Mouse (Mus musculus) frontal cortex, postnatal 10 days (tissue): Measurements from ENCODE around the gene Olfr1388.
"Not testable (repeated sequence)": the region's sequence is repeated elsewhere in the genome, so short reads cannot be mapped to it uniquely, and the experiment has no call there.

Source experiments
- DNase-seq, 2 experiments: peaks; one replicate each; pipeline ENCODE4 v3.0.0; 2022; ENCODE audit warnings: low spot score in 2 of 2, mixed read lengths in 1 of 2

Gene Olfr1388

GRCm38 (mm10) chr11:49436411-49436810, at the start of gene Olfr1388:
TSS of gene Olfr1388 (plus strand) at chr11:49436624.
- DNase-seq, result no peak

GRCm38 (mm10) chr11:49392707-49393106, 43.7 kb upstream of the Olfr1388 start:
- not testable (repeated sequence) for DNase-seq

- no peak for DNase-seq
Observed at GRCm38 (mm10) chr11:49406784-49407183, 29.6 kb upstream of the Olfr1388 start.

- no peak for DNase-seq
Observed at GRCm38 (mm10) chr11:49410540-49410939, 25.9 kb upstream of the Olfr1388 start.

- no peak for DNase-seq
Observed at GRCm38 (mm10) chr11:49422767-49423166, 13.7 kb upstream of the Olfr1388 start, which contains the start of gene Olfr1389. TSS of gene Olfr1389 (plus strand) at chr11:49423067.

- no peak for DNase-seq
Observed at GRCm38 (mm10) chr11:49425257-49425927, 11.0 kb upstream of the Olfr1388 start.

- DNase-seq, result no peak
Observed at GRCm38 (mm10) chr11:49429641-49430040, 6.8 kb upstream of the Olfr1388 start.

GRCm38 (mm10) chr11:49455043-49455442, 18.6 kb downstream of the Olfr1388 start, which contains the start of gene Olfr1387:
TSS of gene Olfr1387 (plus strand) at chr11:49455343.
- DNase-seq, result no peak

- not testable (repeated sequence) for DNase-seq
Observed at GRCm38 (mm10) chr11:49464746-49465145, 28.3 kb downstream of the Olfr1388 start, which contains the start of gene Olfr1386. TSS of gene Olfr1386 (plus strand) at chr11:49465046.

GRCm38 (mm10) chr11:49485973-49486372, 49.5 kb downstream of the Olfr1388 start:
- DNase-seq, result no peak

- DNase-seq, result not testable (repeated sequence)
Observed at GRCm38 (mm10) chr11:49488770-49489169, 52.3 kb downstream of the Olfr1388 start, which contains the start of gene Olfr1385. TSS of gene Olfr1385 (plus strand) at chr11:49489070.
